Mouse (Mus musculus): Measurements from ENCODE around the gene Kcna3. TPM values are rescaled to one million over a fixed set of nuclear protein-coding genes. Genes with fewer than 3 reads are reported as not detected.

Kcna3 gene
- polyA plus RNA-seq, 1 experiment from 2014 or later, result 0.11 TPM

GRCm38 (mm10) chr3:107080803-107081202 is 44.8 kb downstream of the Kcna3 start:
- no peak overlapping the region for H3K4me3 ChIP-seq (ENCODE audit: inconsistent target)
- H3K36me3 ChIP-seq (ENCODE audit: inconsistent target), result no peaks in the 10 kb centered on the region
- H3K27ac ChIP-seq, result no peak overlapping the region
- H3K79me2 ChIP-seq (ENCODE audit: inconsistent target), result no peaks in the 10 kb centered on the region
- WGBS (ENCODE audit: missing documents), result 38% methylated on average over 3 of the region's 3 CpGs

GRCm38 (mm10) chr3:107081227-107081626 is 45.3 kb downstream of the Kcna3 start:
- WGBS (ENCODE audit: missing documents), result 33% methylated on average over 3 of the region's 3 CpGs
- Histone ChIP-seq H3K36me3 (ENCODE audit: inconsistent target) (no peaks in the 10 kb centered on the region), H3K79me2 (ENCODE audit: inconsistent target) (no peaks in the 10 kb centered on the region), H3K4me3 (ENCODE audit: inconsistent target) (no peak overlapping the region), H3K27ac (no peak overlapping the region)

- Histone ChIP-seq H3K4me3 (ENCODE audit: inconsistent target) (no peak overlapping the region), H3K27ac (no peak overlapping the region)
- 42% methylated on average over 3 of the region's 3 CpGs for WGBS (ENCODE audit: missing documents)
Measured at GRCm38 (mm10) chr3:107084586-107084985, 48.6 kb downstream of the Kcna3 start.

GRCm38 (mm10) chr3:107087410-107087809 is 51.4 kb downstream of the Kcna3 start:
- no peaks in the 10 kb centered on the region for H3K36me3 ChIP-seq (ENCODE audit: inconsistent target)
- WGBS (ENCODE audit: missing documents), result 41% methylated on average over 4 of the region's 4 CpGs
- H3K79me2 ChIP-seq (ENCODE audit: inconsistent target), result no peaks in the 10 kb centered on the region

More at GRCm38 (mm10) chr3:107084586-107084985, 48.6 kb downstream of the Kcna3 start:
- Histone ChIP-seq H3K36me3 (ENCODE audit: inconsistent target) (no peaks in the 10 kb centered on the region), H3K79me2 (ENCODE audit: inconsistent target) (no peaks in the 10 kb centered on the region)

More at GRCm38 (mm10) chr3:107087410-107087809, 51.4 kb downstream of the Kcna3 start:
- no peak overlapping the region for H3K27ac ChIP-seq
- no peak overlapping the region for H3K4me3 ChIP-seq (ENCODE audit: inconsistent target)

Other genes starting within 250 kb of the Kcna3 start
- 844 to 1,170 TPM (median 895 TPM) in 3 replicates for gene Cd53, start 246.0 kb upstream of the Kcna3 start, polyA plus RNA-seq (2018)
- not detected in 3 replicates for gene Olfr266, start 209.9 kb upstream of the Kcna3 start, polyA plus RNA-seq (2018)
- gene Kcna2, start 65.0 kb downstream of the Kcna3 start, polyA plus RNA-seq (2018), result 0.02 to 0.29 TPM (median 0.07 TPM) in 3 replicates
- gene Kcna10, start 146.9 kb downstream of the Kcna3 start, polyA plus RNA-seq (2018), result not detected in 3 replicates
- gene Cym, start 185.6 kb downstream of the Kcna3 start, polyA plus RNA-seq (2018), result not detected in 3 replicates
- not detected in 3 replicates for gene A630076J17Rik, start 194.4 kb downstream of the Kcna3 start, polyA plus RNA-seq (2018)
- gene Prok1, start 203.5 kb downstream of the Kcna3 start, polyA plus RNA-seq (2018), result not detected in 3 replicates
- gene Lamtor5, start 242.7 kb downstream of the Kcna3 start, polyA plus RNA-seq (2018), result 134 to 197 TPM (median 162 TPM) in 3 replicates

Measured in macrophage (primary cell).